Mouse (Mus musculus) heart, embryonic 13.5 days (tissue): ENCODE data around the gene Stx5a. TPM values are rescaled to one million over a fixed set of nuclear protein-coding genes. Genes with fewer than 3 reads are reported as not detected.
A peak's percentile ranks its signal among the peaks of the same experiment; 100 is the strongest.

Experiments used
- ATAC-seq: fragments of 200-750 bp; cut with Nextera tagmentation; 2 replicates; pipeline ENCODE4 v1.8.0; 2017; ENCODE audit warnings: moderate TSS enrichment; ENCODE audit not compliant: insufficient number of reproducible peaks, low FRiP score, low TSS enrichment; ENCODE audit errors: extremely low read depth
- H3K27ac ChIP-seq: fragments of 300-500 bp; sonication (generic); replicated peaks from 2 replicates; pipeline ENCODE4 v1.5.1; 2015; ENCODE audit warnings: moderate library complexity, mild to moderate bottlenecking, inconsistent platforms
- H3K27me3 ChIP-seq: fragments of 300-500 bp; sonication (generic); replicated peaks from 2 replicates; pipeline ENCODE4 v1.6.1; 2015; ENCODE audit warnings: mild to moderate bottlenecking, inconsistent platforms
- H3K36me3 ChIP-seq: fragments of 300-500 bp; sonication (generic); 2 replicates; pipeline ENCODE4 v1.6.1; 2015; ENCODE audit warnings: mild to moderate bottlenecking, inconsistent platforms
- H3K4me1 ChIP-seq: fragments of 300-500 bp; sonication (generic); 2 replicates; pipeline ENCODE4 v1.6.1; 2015; ENCODE audit warnings: inconsistent platforms
- H3K4me2 ChIP-seq: fragments of 300-500 bp; sonication (generic); 2 replicates; pipeline ENCODE4 v1.6.1; 2015; ENCODE audit warnings: inconsistent platforms, mild to moderate bottlenecking, moderate library complexity
- H3K4me3 ChIP-seq: fragments of 300-500 bp; sonication (generic); 2 replicates; pipeline ENCODE4 v1.5.1; 2015; ENCODE audit warnings: moderate library complexity, mild to moderate bottlenecking, inconsistent platforms
- H3K9ac ChIP-seq: fragments of 300-500 bp; sonication (generic); 2 replicates; pipeline ENCODE4 v1.6.1; 2015; ENCODE audit warnings: inconsistent platforms, mild to moderate bottlenecking, moderate library complexity
- H3K9me3 ChIP-seq: fragments of 300-500 bp; sonication (generic); 2 replicates; pipeline ENCODE4 v1.6.1; 2016; ENCODE audit warnings: inconsistent platforms
- WGBS: fragments of 180-500 bp; shearing (Covaris S2); methylation state at CpG from one replicate; pipeline ENCODE4 v1.1.7; 2015; ENCODE audit warnings: mixed read lengths; 5-methylcytosine and 5-hydroxymethylcytosine counted together
- polyA plus RNA-seq: library from polyadenylated mRNA; unstranded; fragments of >200 nt; fragmentation: Nextera tagmentation; extraction: Ambion mirVana; gene quantifications from 2 replicates; pipeline ENCODE4 v1.2.1, GENCODE M21; 2015

Stx5a gene
- polyA plus RNA-seq, 1 experiment from 2014 or later: 81.1 TPM

GRCm38 (mm10) chr19:8755652-8756051 lies 14.4 kb downstream of the Stx5a start:
- 50% methylated on average over 3 of the region's 3 CpGs for WGBS
- peaks cover 53% of the 10 kb centered on the region for H3K36me3 ChIP-seq
- H3K4me3 ChIP-seq: peak overlapping the region; percentile 73
- no peak for ATAC-seq
- no peaks in the 10 kb centered on the region for H3K27me3 ChIP-seq
- peak overlapping the region; percentile 87 for H3K4me2 ChIP-seq
- no peaks in the 10 kb centered on the region for H3K9me3 ChIP-seq
- H3K27ac ChIP-seq: no peak overlapping the region
- peaks cover 35% of the 10 kb centered on the region for H3K4me1 ChIP-seq
- peak overlapping the region; percentile 89; the same call in 1 of the 2 replicates for H3K9ac ChIP-seq

GRCm38 (mm10) chr19:8756635-8757387 lies 15.6 kb downstream of the Stx5a start, which contains the start of gene Nxf1:
Gene Nxf1 (plus strand): TSS chr19:8757073.
- WGBS: under 1% methylated on average over 74 of the region's 75 CpGs
- Histone ChIP-seq H3K9ac (peak within 1 kb of the TSS; percentile 89), H3K27me3 (no peaks in the 10 kb centered on the region), H3K36me3 (peaks cover 41% of the 10 kb centered on the region), H3K9me3 (no peaks in the 10 kb centered on the region), H3K27ac (peak within 1 kb of the TSS; percentile 89), H3K4me3 (peak within 1 kb of the TSS; percentile 73), H3K4me2 (peak within 1 kb of the TSS; percentile 87), H3K4me1 (peaks cover 35% of the 10 kb centered on the region)
- ATAC-seq: peak; percentile 94

- H3K36me3 ChIP-seq: peaks cover 39% of the 10 kb centered on the region
- no peaks in the 10 kb centered on the region for H3K27me3 ChIP-seq
- 3% methylated on average over 14 of the region's 14 CpGs for WGBS
These were observed 16.3 kb downstream of the Stx5a start for GRCm38 (mm10) chr19:8757471-8757998.

GRCm38 (mm10) chr19:8758899-8759298 lies 17.7 kb downstream of the Stx5a start:
- Histone ChIP-seq H3K4me3 (peak overlapping the region; percentile 73), H3K4me2 (peak overlapping the region; percentile 87), H3K9ac (0 out of 2 replicates have a peak overlapping the region, but pooled peaks have one; percentile 89), H3K27ac (no peak overlapping the region), H3K4me1 (peaks cover 35% of the 10 kb centered on the region), H3K9me3 (no peaks in the 10 kb centered on the region), H3K36me3 (peaks cover 39% of the 10 kb centered on the region), H3K27me3 (no peaks in the 10 kb centered on the region)
- no peak for ATAC-seq
- WGBS: 70% methylated on average over 2 of the region's 2 CpGs

More at GRCm38 (mm10) chr19:8757471-8757998, 16.3 kb downstream of the Stx5a start:
- Histone ChIP-seq H3K27ac (peak overlapping the region; percentile 89), H3K4me3 (peak overlapping the region; percentile 73), H3K9me3 (no peaks in the 10 kb centered on the region), H3K4me1 (peaks cover 35% of the 10 kb centered on the region), H3K9ac (peak overlapping the region; percentile 89), H3K4me2 (peak overlapping the region; percentile 87)
- ATAC-seq: no peak

- Histone ChIP-seq H3K27me3 (no peaks in the 10 kb centered on the region), H3K4me2 (no peak overlapping the region), H3K4me3 (no peak overlapping the region), H3K27ac (no peak overlapping the region), H3K4me1 (peaks cover 26% of the 10 kb centered on the region), H3K9ac (no peak overlapping the region), H3K36me3 (peaks cover 41% of the 10 kb centered on the region), H3K9me3 (0 out of 2 replicates have a peak, but pooled peaks cover 4% of the 10 kb centered on the region)
- WGBS: 90% methylated on average over 2 of the region's 2 CpGs
- ATAC-seq: no peak
These were observed 19.5 kb downstream of the Stx5a start for GRCm38 (mm10) chr19:8760757-8761156.

GRCm38 (mm10) chr19:8763276-8763675 lies 22.1 kb downstream of the Stx5a start:
- H3K9me3 ChIP-seq: 0 out of 2 replicates have a peak, but pooled peaks cover 4% of the 10 kb centered on the region
- no peak overlapping the region for H3K4me2 ChIP-seq
- H3K4me3 ChIP-seq: no peak overlapping the region
- ATAC-seq: no peak
- no peaks in the 10 kb centered on the region for H3K27me3 ChIP-seq
- H3K36me3 ChIP-seq: peaks cover 63% of the 10 kb centered on the region
- WGBS: 75% methylated on average over 4 of the region's 4 CpGs
- no peak overlapping the region for H3K9ac ChIP-seq
- no peak overlapping the region for H3K27ac ChIP-seq
- H3K4me1 ChIP-seq: peaks cover 10% of the 10 kb centered on the region

- no peak overlapping the region for H3K27ac ChIP-seq
- peaks cover 86% of the 10 kb centered on the region for H3K36me3 ChIP-seq
- H3K9me3 ChIP-seq: 0 out of 2 replicates have a peak, but pooled peaks cover 4% of the 10 kb centered on the region
- H3K9ac ChIP-seq: no peak overlapping the region
- no peak for ATAC-seq
- 92% methylated on average over 9 of the region's 9 CpGs for WGBS
- no peaks in the 10 kb centered on the region for H3K27me3 ChIP-seq
- no peak overlapping the region for H3K4me2 ChIP-seq
- no peak overlapping the region for H3K4me3 ChIP-seq
- H3K4me1 ChIP-seq: peaks cover 5% of the 10 kb centered on the region
These were observed 24.3 kb downstream of the Stx5a start for GRCm38 (mm10) chr19:8765562-8765961.

- H3K4me3 ChIP-seq: peak within 1 kb of the TSS; percentile 93
- H3K4me1 ChIP-seq: peaks cover 37% of the 10 kb centered on the region
- H3K27ac ChIP-seq: peak within 1 kb of the TSS; percentile 91
- 15% methylated on average over 29 of the region's 29 CpGs for WGBS
- peak within 1 kb of the TSS; percentile 87 for H3K4me2 ChIP-seq
- H3K9me3 ChIP-seq: no peaks in the 10 kb centered on the region
- no peak for ATAC-seq
- H3K9ac ChIP-seq: peak within 1 kb of the TSS; percentile 96
- no peaks in the 10 kb centered on the region for H3K27me3 ChIP-seq
- peaks cover 73% of the 10 kb centered on the region for H3K36me3 ChIP-seq
These were observed 29.5 kb downstream of the Stx5a start, which contains the start of gene Tmem223 for GRCm38 (mm10) chr19:8770567-8771270. Gene Tmem223 (plus strand): TSS chr19:8770996.

GRCm38 (mm10) chr19:8772996-8773395 lies 31.8 kb downstream of the Stx5a start:
- 56% methylated on average over 5 of the region's 5 CpGs for WGBS
- H3K36me3 ChIP-seq: peaks cover 67% of the 10 kb centered on the region
- H3K9ac ChIP-seq: peak overlapping the region; percentile 93
- H3K4me1 ChIP-seq: peaks cover 38% of the 10 kb centered on the region
- H3K4me2 ChIP-seq: peak overlapping the region; percentile 92
- H3K4me3 ChIP-seq: peak overlapping the region; percentile 83
- ATAC-seq: no peak
- H3K27ac ChIP-seq: peak overlapping the region; percentile 98
- no peaks in the 10 kb centered on the region for H3K9me3 ChIP-seq
- H3K27me3 ChIP-seq: no peaks in the 10 kb centered on the region

GRCm38 (mm10) chr19:8773409-8773808 lies 32.2 kb downstream of the Stx5a start:
- 45% methylated on average over 6 of the region's 6 CpGs for WGBS

More at GRCm38 (mm10) chr19:8773409-8773808, 32.2 kb downstream of the Stx5a start:
- Histone ChIP-seq H3K27ac (peak overlapping the region; percentile 98), H3K9me3 (no peaks in the 10 kb centered on the region), H3K27me3 (no peaks in the 10 kb centered on the region), H3K36me3 (peaks cover 67% of the 10 kb centered on the region), H3K9ac (peak overlapping the region; percentile 93), H3K4me1 (peaks cover 38% of the 10 kb centered on the region), H3K4me2 (peak overlapping the region; percentile 92), H3K4me3 (peak overlapping the region; percentile 83)
- ATAC-seq: no peak
